Mouse (Mus musculus): Measurements from ENCODE around the gene Notch2. TPM values are rescaled to one million over a fixed set of nuclear protein-coding genes. Genes with fewer than 3 reads are reported as not detected.

Gene Notch2
- polyA plus RNA-seq, 1 experiment: 15.6 TPM

DNA sequence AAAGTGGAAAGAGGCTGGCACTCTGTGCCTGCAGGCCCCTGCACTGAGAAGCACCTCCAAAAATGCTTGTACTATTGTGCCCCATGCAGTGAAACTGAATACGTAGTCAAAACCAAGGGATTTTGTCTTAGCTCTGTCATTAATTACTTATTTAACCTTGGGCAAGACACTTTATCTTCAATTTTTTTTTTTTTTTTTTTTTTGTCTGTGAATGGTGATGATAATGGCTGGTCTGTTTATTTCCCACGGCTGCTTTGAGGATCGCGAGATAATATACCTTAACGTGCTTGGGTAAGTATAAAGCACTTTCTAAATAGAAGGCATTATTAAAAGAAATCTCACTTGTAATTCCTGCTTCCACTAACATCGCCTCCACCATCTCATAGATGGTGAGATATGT, 5.2 kb upstream of the Notch2 start:
- Histone ChIP-seq H3ac (ENCODE audit: control insufficient read depth, insufficient read length, low read depth) (no peak overlapping the region), H3K4me3 (ENCODE audit: insufficient read depth, poor library complexity, severe bottlenecking) (no peak overlapping the region), H3K27me3 (ENCODE audit: control insufficient read depth, insufficient read depth, insufficient read length) (no peaks in the 10 kb centered on the region), H3K79me3 (ENCODE audit: low read depth) (no peaks in the 10 kb centered on the region), H3K36me3 (ENCODE audit: control insufficient read depth, insufficient read depth) (no peaks in the 10 kb centered on the region), H3K79me2 (ENCODE audit: control insufficient read depth, insufficient read depth) (no peaks in the 10 kb centered on the region)
- no peak for TF ChIP-seq CEBPB (IDR thresholded peaks at IDR 0.05; ENCODE audit: low read depth)
- TF ChIP-seq USF1 (IDR thresholded peaks at IDR 0.05; ENCODE audit: low read depth): no peak
- TF ChIP-seq CTCF (IDR thresholded peaks at IDR 0.05; ENCODE audit: control insufficient read depth, insufficient read depth, insufficient read length): no peak
- no peak for TF ChIP-seq MYOD1 (IDR thresholded peaks at IDR 0.05; ENCODE audit: control insufficient read depth, insufficient read length, low read depth)
- no peak for TF ChIP-seq MAX (IDR thresholded peaks at IDR 0.05)
- TF ChIP-seq MYOG (IDR thresholded peaks at IDR 0.05; ENCODE audit: control insufficient read depth, extremely low read depth, insufficient read length): no peak
- no peak for TF ChIP-seq FOSL1 (IDR thresholded peaks at IDR 0.05; ENCODE audit: insufficient read depth, low read length, poor library complexity, severe bottlenecking)

DNA sequence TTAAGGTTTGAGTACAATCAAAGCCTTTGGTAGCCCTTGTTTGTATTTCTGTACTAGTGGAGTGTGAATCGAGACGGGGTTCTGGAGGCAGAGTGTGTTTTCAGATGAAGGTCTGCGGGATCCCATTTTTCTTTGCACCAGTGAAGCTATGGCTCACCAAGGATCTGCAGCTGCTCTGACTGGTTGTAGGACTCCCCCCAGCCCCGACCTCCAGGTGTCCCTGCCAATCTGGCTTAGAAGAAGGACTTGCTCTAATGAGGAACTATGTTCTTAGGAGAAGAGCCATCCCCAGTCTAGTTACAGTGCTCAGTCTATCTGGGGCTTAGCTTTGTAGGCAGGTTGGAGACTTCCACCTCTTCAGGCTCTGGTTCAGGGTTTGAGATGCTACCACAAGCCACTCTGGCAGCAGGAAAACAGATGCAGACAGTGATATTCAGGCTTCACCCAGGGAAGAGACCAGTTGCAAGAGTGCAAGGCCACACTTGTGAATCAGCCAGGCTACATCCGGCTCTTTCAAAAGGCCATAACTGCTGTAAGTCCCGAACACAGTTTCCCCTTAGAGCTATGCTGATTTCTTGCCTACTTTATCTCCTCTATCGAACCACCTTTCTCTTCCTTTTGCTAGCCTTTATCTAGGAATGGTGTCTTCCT, 4.0 kb upstream of the Notch2 start:
- Histone ChIP-seq H3K36me3 (ENCODE audit: control insufficient read depth, insufficient read depth) (no peaks in the 10 kb centered on the region), H3K4me3 (ENCODE audit: insufficient read depth, poor library complexity, severe bottlenecking) (no peak overlapping the region), H3K27me3 (ENCODE audit: control insufficient read depth, insufficient read depth, insufficient read length) (no peaks in the 10 kb centered on the region), H3K79me3 (ENCODE audit: low read depth) (peaks cover 5% of the 10 kb centered on the region), H3K79me2 (ENCODE audit: control insufficient read depth, insufficient read depth) (peaks cover 10% of the 10 kb centered on the region), H3ac (ENCODE audit: control insufficient read depth, insufficient read length, low read depth) (no peak overlapping the region)
- TF ChIP-seq CTCF (IDR thresholded peaks at IDR 0.05; ENCODE audit: control insufficient read depth, insufficient read depth, insufficient read length): no peak
- TF ChIP-seq USF1 (IDR thresholded peaks at IDR 0.05; ENCODE audit: low read depth): no peak
- TF ChIP-seq MYOG (IDR thresholded peaks at IDR 0.05; ENCODE audit: control insufficient read depth, extremely low read depth, insufficient read length): no peak
- no peak for TF ChIP-seq MYOD1 (IDR thresholded peaks at IDR 0.05; ENCODE audit: control insufficient read depth, insufficient read length, low read depth)
- no peak for TF ChIP-seq CEBPB (IDR thresholded peaks at IDR 0.05; ENCODE audit: low read depth)
- no peak for TF ChIP-seq FOSL1 (IDR thresholded peaks at IDR 0.05; ENCODE audit: insufficient read depth, low read length, poor library complexity, severe bottlenecking)
- TF ChIP-seq MAX (IDR thresholded peaks at IDR 0.05): no peak

DNA sequence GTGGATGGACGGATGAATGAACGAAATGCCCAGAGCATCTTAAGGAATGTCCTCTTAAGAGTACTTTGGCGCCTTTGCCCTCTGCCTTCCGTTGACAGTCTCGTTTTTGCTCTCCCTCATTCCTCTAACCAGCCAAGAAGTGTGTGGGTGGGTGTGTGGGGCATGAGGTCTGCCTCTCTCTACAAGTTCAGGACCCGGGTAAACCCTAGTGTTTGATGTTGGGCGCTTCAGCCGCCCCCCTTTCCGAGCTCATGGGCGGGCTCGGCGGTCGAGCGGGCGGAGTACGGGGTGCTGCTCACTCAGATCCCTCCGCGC, 284 bp upstream of the Notch2 start:
- Histone ChIP-seq H3ac (ENCODE audit: control insufficient read depth, insufficient read length, low read depth) (peak overlapping the region; percentile 68), H3K79me2 (ENCODE audit: control insufficient read depth, insufficient read depth) (peaks cover 47% of the 10 kb centered on the region), H3K27me3 (ENCODE audit: control insufficient read depth, insufficient read depth, insufficient read length) (no peaks in the 10 kb centered on the region), H3K79me3 (ENCODE audit: low read depth) (peaks cover 42% of the 10 kb centered on the region), H3K4me3 (ENCODE audit: insufficient read depth, poor library complexity, severe bottlenecking) (peak overlapping the region; percentile 89), H3K36me3 (ENCODE audit: control insufficient read depth, insufficient read depth) (no peaks in the 10 kb centered on the region)
- TF ChIP-seq FOSL1 (IDR thresholded peaks at IDR 0.05; ENCODE audit: insufficient read depth, low read length, poor library complexity, severe bottlenecking) (no peak), CTCF (IDR thresholded peaks at IDR 0.05; ENCODE audit: control insufficient read depth, insufficient read depth, insufficient read length) (no peak), CEBPB (IDR thresholded peaks at IDR 0.05; ENCODE audit: low read depth) (no peak), USF1 (IDR thresholded peaks at IDR 0.05; ENCODE audit: low read depth) (no peak), MAX (IDR thresholded peaks at IDR 0.05) (no peak), MYOD1 (IDR thresholded peaks at IDR 0.05; ENCODE audit: control insufficient read depth, insufficient read length, low read depth) (no peak), MYOG (IDR thresholded peaks at IDR 0.05; ENCODE audit: control insufficient read depth, extremely low read depth, insufficient read length) (no peak)

DNA sequence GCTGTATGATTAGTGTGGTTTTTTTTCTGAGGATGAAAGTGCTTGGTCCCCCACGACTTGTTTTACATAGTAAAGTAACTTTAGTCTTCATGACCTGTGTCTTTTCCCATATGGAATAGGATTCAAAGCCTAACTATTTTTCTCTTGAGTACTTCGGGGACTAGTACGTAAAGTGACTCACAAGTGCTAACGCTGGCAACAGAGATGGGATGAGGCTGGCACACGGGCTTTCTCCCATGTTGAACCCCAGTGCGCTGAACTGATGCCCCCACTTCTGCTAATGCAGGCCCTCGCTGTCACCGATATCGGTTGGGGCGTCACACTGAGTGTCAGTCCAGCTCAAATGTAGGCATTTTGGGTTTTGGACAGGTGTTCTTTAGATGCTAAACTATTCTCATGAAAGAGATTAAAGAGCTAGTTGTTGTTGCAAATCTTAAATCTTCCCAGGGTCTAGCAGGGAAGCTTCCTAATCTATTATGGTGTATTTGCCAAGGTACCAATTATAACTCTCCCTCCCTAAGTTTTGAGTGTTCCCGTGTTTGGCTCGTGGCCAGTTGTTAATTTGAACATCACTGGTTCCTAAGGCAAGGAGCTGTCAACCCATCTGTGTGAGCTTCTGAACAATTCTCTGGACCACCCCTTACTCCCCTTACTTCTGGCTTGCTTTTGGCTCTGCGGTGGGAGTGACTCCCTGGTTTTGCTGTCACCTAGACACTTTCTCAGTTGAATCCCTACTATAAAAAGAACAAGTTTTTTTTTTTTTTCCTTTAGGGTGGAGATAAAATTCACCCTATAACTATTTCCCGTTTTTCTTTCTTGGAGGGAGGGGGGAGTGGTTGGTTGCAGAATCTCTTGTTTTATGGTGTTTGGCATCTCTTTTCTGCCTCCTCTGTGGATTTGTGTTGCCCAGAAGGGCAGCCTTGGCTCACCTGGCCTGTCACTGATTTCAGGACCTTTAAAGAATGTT, 2.2 kb downstream of the Notch2 start:
- peaks cover 72% of the 10 kb centered on the region for H3K79me2 ChIP-seq (ENCODE audit: control insufficient read depth, insufficient read depth)
- H3ac ChIP-seq (ENCODE audit: control insufficient read depth, insufficient read length, low read depth): peak overlapping the region; percentile 51
- no peaks in the 10 kb centered on the region for H3K27me3 ChIP-seq (ENCODE audit: control insufficient read depth, insufficient read depth, insufficient read length)
- H3K36me3 ChIP-seq (ENCODE audit: control insufficient read depth, insufficient read depth): peaks cover 13% of the 10 kb centered on the region
- no peak for TF ChIP-seq MYOG (IDR thresholded peaks at IDR 0.05; ENCODE audit: control insufficient read depth, extremely low read depth, insufficient read length)
- TF ChIP-seq CEBPB (IDR thresholded peaks at IDR 0.05; ENCODE audit: low read depth): no peak
- TF ChIP-seq CTCF (IDR thresholded peaks at IDR 0.05; ENCODE audit: control insufficient read depth, insufficient read depth, insufficient read length): no peak
- TF ChIP-seq MYOD1 (IDR thresholded peaks at IDR 0.05; ENCODE audit: control insufficient read depth, insufficient read length, low read depth): no peak
- TF ChIP-seq FOSL1 (IDR thresholded peaks at IDR 0.05; ENCODE audit: insufficient read depth, low read length, poor library complexity, severe bottlenecking): no peak
- no peak for TF ChIP-seq USF1 (IDR thresholded peaks at IDR 0.05; ENCODE audit: low read depth)
- no peak for TF ChIP-seq MAX (IDR thresholded peaks at IDR 0.05)
- H3K79me3 ChIP-seq (ENCODE audit: low read depth): peaks cover 66% of the 10 kb centered on the region
- peak overlapping the region; percentile 89 for H3K4me3 ChIP-seq (ENCODE audit: insufficient read depth, poor library complexity, severe bottlenecking)

DNA sequence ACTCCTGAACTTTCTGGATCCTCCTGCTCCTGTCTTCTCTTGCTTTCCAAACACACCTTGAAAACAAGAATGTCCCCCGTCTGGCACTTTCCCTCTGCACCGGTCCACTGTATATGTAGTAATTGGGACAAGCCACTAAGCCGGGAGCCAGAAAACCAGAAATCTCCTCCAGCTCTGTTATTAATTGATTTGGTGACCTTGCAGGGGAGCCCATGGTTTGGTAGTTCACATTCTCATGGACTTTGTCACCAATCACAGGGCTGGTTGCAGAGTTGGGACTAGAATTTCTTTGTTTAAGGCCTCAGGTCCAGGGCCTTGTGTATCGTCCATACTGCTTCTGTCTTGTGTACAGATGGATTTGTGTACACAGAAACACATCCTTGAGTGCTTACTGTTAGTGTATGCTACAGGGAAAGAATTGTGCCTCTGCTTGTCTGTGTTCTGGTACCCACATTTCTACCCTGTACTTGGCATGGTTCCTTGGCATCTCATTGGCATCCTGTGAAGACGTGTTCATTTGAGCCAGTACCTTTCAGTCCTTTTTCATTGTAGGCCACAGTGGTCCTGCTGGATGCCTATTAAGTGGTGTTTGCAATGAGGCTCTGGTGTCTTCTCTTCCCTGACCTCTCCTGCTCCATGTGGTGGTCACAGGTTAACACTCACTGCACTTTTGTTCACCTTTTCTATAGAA, 3.7 kb downstream of the Notch2 start:
- Histone ChIP-seq H3K27me3 (ENCODE audit: control insufficient read depth, insufficient read depth, insufficient read length) (no peaks in the 10 kb centered on the region), H3ac (ENCODE audit: control insufficient read depth, insufficient read length, low read depth) (no peak overlapping the region), H3K79me2 (ENCODE audit: control insufficient read depth, insufficient read depth) (peaks cover 87% of the 10 kb centered on the region), H3K79me3 (ENCODE audit: low read depth) (peaks cover 82% of the 10 kb centered on the region), H3K36me3 (ENCODE audit: control insufficient read depth, insufficient read depth) (peaks cover 20% of the 10 kb centered on the region), H3K4me3 (ENCODE audit: insufficient read depth, poor library complexity, severe bottlenecking) (no peak overlapping the region)
- TF ChIP-seq MYOD1 (IDR thresholded peaks at IDR 0.05; ENCODE audit: control insufficient read depth, insufficient read length, low read depth) (no peak), FOSL1 (IDR thresholded peaks at IDR 0.05; ENCODE audit: insufficient read depth, low read length, poor library complexity, severe bottlenecking) (no peak), CEBPB (IDR thresholded peaks at IDR 0.05; ENCODE audit: low read depth) (no peak), MYOG (IDR thresholded peaks at IDR 0.05; ENCODE audit: control insufficient read depth, extremely low read depth, insufficient read length) (no peak), CTCF (IDR thresholded peaks at IDR 0.05; ENCODE audit: control insufficient read depth, insufficient read depth, insufficient read length) (no peak), USF1 (IDR thresholded peaks at IDR 0.05; ENCODE audit: low read depth) (no peak), MAX (IDR thresholded peaks at IDR 0.05) (no peak)
